Mouse (Mus musculus) erythroblast, embryonic 14.5 days (primary cell): ENCODE measurements around the gene Mael. TPM values are rescaled to one million over a fixed set of nuclear protein-coding genes. Genes with fewer than 3 reads are reported as not detected.

Experiments
- H3K27me3 ChIP-seq: 2 replicates; pipeline ENCODE4 v1.6.1; 2012; ENCODE audit warnings: inconsistent platforms; ENCODE audit not compliant: control insufficient read depth
- H3K36me3 ChIP-seq: 2 replicates; pipeline ENCODE4 v1.6.1; 2012; ENCODE audit warnings: mild to moderate bottlenecking, inconsistent platforms; ENCODE audit not compliant: control insufficient read depth
- H3K4me1 ChIP-seq: 2 replicates; pipeline ENCODE4 v1.6.1; 2012; ENCODE audit warnings: inconsistent platforms; ENCODE audit not compliant: control insufficient read depth
- H3K4me3 ChIP-seq: replicated peaks from 2 replicates; pipeline ENCODE3; 2012; ENCODE audit warnings: moderate library complexity, mild to moderate bottlenecking, inconsistent platforms
- H3K9me3 ChIP-seq: 2 replicates; pipeline ENCODE4 v1.6.1; 2012; ENCODE audit warnings: low read length, inconsistent platforms, mixed read lengths; ENCODE audit not compliant: control insufficient read depth
- GATA1 ChIP-seq: IDR thresholded peaks from 2 replicates; pipeline ENCODE4 v1.6.1; 2012; ENCODE audit warnings: low read length, inconsistent platforms, mixed read lengths
- TAL1 ChIP-seq: IDR thresholded peaks from 3 replicates; pipeline ENCODE4 v1.6.1; 2012; ENCODE audit warnings: low read length, inconsistent platforms, mixed read lengths
- polyA plus RNA-seq: library from polyadenylated mRNA; stranded (reverse); fragments of >175 nt; gene quantifications from 2 replicates; pipeline ENCODE4 v1.2.3, GENCODE M21; 2012

The Mael gene
- polyA plus RNA-seq, 1 experiment: not detected

- peaks cover 15% of the 10 kb centered on the region for H3K4me1 ChIP-seq
- no peak for TF ChIP-seq TAL1
- no peak for TF ChIP-seq GATA1
These were observed 87.2 kb downstream of the Mael start for GRCm38 (mm10) chr1:166151341-166151740.

More at GRCm38 (mm10) chr1:166151341-166151740, 87.2 kb downstream of the Mael start:
- Histone ChIP-seq H3K9me3 (peaks cover 5% of the 10 kb centered on the region), H3K4me3 (no peak overlapping the region), H3K27me3 (peaks cover 17% of the 10 kb centered on the region), H3K36me3 (no peaks in the 10 kb centered on the region)

Other genes with a start within 250 kb of the Mael start
- 0.59 and 0.65 TPM in 2 replicates for gene Pou2f1, start 236.1 kb downstream of the Mael start, polyA plus RNA-seq
- not detected in 2 replicates for gene Dusp27, start 110.8 kb downstream of the Mael start, polyA plus RNA-seq
- gene Gpa33, start 108.5 kb downstream of the Mael start, polyA plus RNA-seq: not detected in 2 replicates
- gene Ildr2, start 15.4 kb upstream of the Mael start, polyA plus RNA-seq: not detected in 2 replicates
- 0.40 and 1.1 TPM in 2 replicates for gene Tada1, start 140.3 kb upstream of the Mael start, polyA plus RNA-seq
- gene Pogk, start 171.1 kb upstream of the Mael start, polyA plus RNA-seq: 0.02 TPM in 1 of 2 replicates, not detected in the other